In genomic region chr11:45926640-45927082, GRCm38 (mm10) we compare ENCODE assay signal across 8 mouse cellular contexts. TPM values are rescaled to one million over a fixed set of nuclear protein-coding genes. Genes with fewer than 3 reads are reported as not detected.
DNase-seq lines count a peak whose midpoint lies in the region; ATAC-seq and TF ChIP-seq lines count a peak whose summit lies in the region.

No protein-coding gene starts in this region.

- H3K27ac ChIP-seq in hindbrain, embryonic 11.5 days (ENCODE audit: low read depth, low read length): no peak overlapping the region
- H3K27ac ChIP-seq in lung, postnatal 0 days (ENCODE audit: low read length): no peak overlapping the region

- no peaks in the 10 kb centered on the region; the same call in 1 of the 2 replicates for H3K4me1 ChIP-seq in hindbrain, embryonic 11.5 days (replicated peaks; ENCODE audit: control insufficient read depth, insufficient read depth, low read length)
- no peaks in the 10 kb centered on the region for H3K4me1 ChIP-seq in lung, postnatal 0 days (ENCODE audit: insufficient read depth, low read depth, low read length)

- in situ Hi-C loops in Patski (cut with MboI; ENCODE audit: low pct_unique_long_range_greater_than_20kb): no loop called here

- 1% methylated on average over 9 of the region's 9 CpGs for WGBS in hindbrain, embryonic 11.5 days
- WGBS in lung, postnatal 0 days: under 1% methylated on average over 9 of the region's 9 CpGs

- TF ChIP-seq EP300 in lung, postnatal 0 days (IDR thresholded peaks at IDR 0.05): no peak

- no peaks in the 10 kb centered on the region for H3K27me3 ChIP-seq in Patski
- H3K27me3 ChIP-seq in hindbrain, embryonic 11.5 days (ENCODE audit: control insufficient read depth, insufficient read depth, low read length): no peaks in the 10 kb centered on the region
- H3K27me3 ChIP-seq in lung, postnatal 0 days (replicated peaks; ENCODE audit: insufficient read depth, low read length): no peaks in the 10 kb centered on the region

- peak overlapping the region; percentile 41 for H3K4me2 ChIP-seq in hindbrain, embryonic 11.5 days (replicated peaks; ENCODE audit: low read depth, low read length)
- H3K4me2 ChIP-seq in lung, postnatal 0 days (replicated peaks; ENCODE audit: low read depth, low read length): peak overlapping the region; percentile 53

- peak; percentile 97 for TF ChIP-seq CTCF in Patski (IDR thresholded peaks at IDR 0.05)
- TF ChIP-seq CTCF in lung, postnatal 0 days (IDR thresholded peaks at IDR 0.05): peak; percentile 85

- CTCF ChIA-PET in Patski (lab: Charles Lee): interaction anchor here (0.6 to 2.9 kb wide), 17 partner anchors 8 to 392 kb away, joined by 3 to 15 read pairs (median 5); no protein-coding TSS in a partner anchor

- H3K9ac ChIP-seq in hindbrain, embryonic 11.5 days (ENCODE audit: low read depth, low read length): peak overlapping the region; percentile 31; the same call in 1 of the 2 replicates
- H3K9ac ChIP-seq in lung, postnatal 0 days (replicated peaks; ENCODE audit: low read depth): no peak overlapping the region

- peak overlapping the region; percentile 27 for H3K4me3 ChIP-seq in hindbrain, embryonic 11.5 days (ENCODE audit: low read depth, low read length)
- H3K4me3 ChIP-seq in lung, postnatal 0 days (ENCODE audit: low read depth, low read length): peak overlapping the region; percentile 29; the same call in 1 of the 2 replicates

- ATAC-seq in Patski: peak; percentile 96
- peak; percentile 86 for ATAC-seq in hindbrain, embryonic 11.5 days (ENCODE audit: low FRiP score)
- peak; percentile 93 for ATAC-seq in lung, postnatal 0 days

- no peaks in the 10 kb centered on the region for H3K9me3 ChIP-seq in hindbrain, embryonic 11.5 days (ENCODE audit: control insufficient read depth, low read length)
- no peaks in the 10 kb centered on the region for H3K9me3 ChIP-seq in lung, postnatal 0 days (ENCODE audit: low read length)

- H3K36me3 ChIP-seq in hindbrain, embryonic 11.5 days (ENCODE audit: control insufficient read depth, insufficient read depth, low read length): no peaks in the 10 kb centered on the region
- peaks cover 6% of the 10 kb centered on the region; the same call in 1 of the 2 replicates for H3K36me3 ChIP-seq in lung, postnatal 0 days (ENCODE audit: insufficient read depth, low read length)

- POLR2A ChIA-PET in Patski (lab: Charles Lee): no interaction called here

- peak; percentile 60 for DNase-seq in Patski (ENCODE audit: low read depth, low spot score)
- DNase-seq in cerebellum, adult 9-11 months: peak; percentile 75
- DNase-seq in frontal cortex, adult 2 months (ENCODE audit: extremely low spot score in 1 of 2, low spot score in 1 of 2): peak; percentile 50 to 85
- peak; percentile 90 for DNase-seq in hindbrain, embryonic 11.5 days (ENCODE audit: low spot score)
- peak; percentile 67 for DNase-seq in layer of hippocampus, adult 9-11 months
- peak; percentile 93 for DNase-seq in lung, postnatal 0 days (ENCODE audit: low spot score)
- peak; percentile 41 for DNase-seq in ovary, postnatal 10 days (ENCODE audit: low spot score)
- peak; percentile 83 for DNase-seq in thymus, postnatal 0 days (ENCODE audit: low spot score)

RNA-seq across cellular contexts. Expression of gene Lsm11, which starts 18.1 kb away (rescaled TPM):
- 4.3 TPM for polyA plus RNA-seq in Patski (2021)
- 7.7 and 9.2 TPM in 2 replicates for polyA plus RNA-seq in frontal cortex, adult 2 months (2012; rRNA removed)
- polyA plus RNA-seq in hindbrain, embryonic 11.5 days (2014; fragmentation: Nextera tagmentation; extraction: Ambion mirVana): 10.6 and 12.0 TPM in 2 replicates
- 3.0 and 3.2 TPM in 2 replicates for polyA plus RNA-seq in lung, postnatal 0 days (2015; fragmentation: Nextera tagmentation; extraction: Ambion mirVana)
- 8.1 and 10.0 TPM in 2 replicates for polyA plus RNA-seq in thymus, postnatal 0 days (2015; fragmentation: Nextera tagmentation; extraction: Ambion mirVana)

RNA-seq across cellular contexts. Expression of gene Thg1l, which starts 28.6 kb away (rescaled TPM):
- polyA plus RNA-seq in Patski (2021): 9.6 TPM
- 6.7 and 7.8 TPM in 2 replicates for polyA plus RNA-seq in frontal cortex, adult 2 months (2012; rRNA removed)
- 13.1 and 15.7 TPM in 2 replicates for polyA plus RNA-seq in hindbrain, embryonic 11.5 days (2014; fragmentation: Nextera tagmentation; extraction: Ambion mirVana)
- 6.0 and 6.9 TPM in 2 replicates for polyA plus RNA-seq in lung, postnatal 0 days (2015; fragmentation: Nextera tagmentation; extraction: Ambion mirVana)
- polyA plus RNA-seq in thymus, postnatal 0 days (2015; fragmentation: Nextera tagmentation; extraction: Ambion mirVana): 12.6 and 12.9 TPM in 2 replicates

RNA-seq across cellular contexts. Expression of gene Sox30, which starts 53.4 kb away (rescaled TPM):
- polyA plus RNA-seq in Patski (2021): not detected
- 0.12 and 0.17 TPM in 2 replicates for polyA plus RNA-seq in frontal cortex, adult 2 months (2012; rRNA removed)
- polyA plus RNA-seq in hindbrain, embryonic 11.5 days (2014; fragmentation: Nextera tagmentation; extraction: Ambion mirVana): 0.15 and 0.25 TPM in 2 replicates
- polyA plus RNA-seq in lung, postnatal 0 days (2015; fragmentation: Nextera tagmentation; extraction: Ambion mirVana): 0.11 and 0.23 TPM in 2 replicates
- 0.19 and 0.26 TPM in 2 replicates for polyA plus RNA-seq in thymus, postnatal 0 days (2015; fragmentation: Nextera tagmentation; extraction: Ambion mirVana)

Comparison
In these comparisons a context has a peak if more than half of its experiments do, and no peak if none do; other contexts are left out.
1. DNase-seq: peak in every context shown above with its lines; median percentile 93 in lung, postnatal 0 days; 90 in hindbrain, embryonic 11.5 days; 83 in thymus, postnatal 0 days; 75 in cerebellum, adult 9-11 months; 68 in frontal cortex, adult 2 months; 67 in layer of hippocampus, adult 9-11 months; 60 in Patski; 41 in ovary, postnatal 10 days.